Mouse (Mus musculus) CH12.LX (cell line): ENCODE data around the gene Eva1b.

Experiments used
- CTCF ChIP-seq, 2 experiments: IDR thresholded peaks in 1 of 2; conservative IDR thresholded peaks in 1 of 2; 2 replicates each; pipeline ENCODE4 v1.5.1; 2011 to 2012; ENCODE audit warnings: low read depth in 2 of 2, low read length in 2 of 2, improper control_type of control experiment in 1 of 2, inconsistent platforms in 1 of 2, mild to moderate bottlenecking in 1 of 2, moderate library complexity in 1 of 2
- EP300 ChIP-seq: IDR thresholded peaks from 2 replicates; pipeline ENCODE4 v1.6.1; 2011; ENCODE audit warnings: low read length, improper control_type of control experiment
- GABPA ChIP-seq: IDR thresholded peaks from 2 replicates; pipeline ENCODE4 v1.6.1; 2012; ENCODE audit warnings: low read depth, low read length, improper control_type of control experiment, inconsistent platforms; ENCODE audit not compliant: insufficient replicate concordance
- POLR2A ChIP-seq: IDR thresholded peaks from 2 replicates; pipeline ENCODE4 v1.6.1; 2011; ENCODE audit warnings: low read depth, mild to moderate bottlenecking, improper control_type of control experiment, low read length
- ZMIZ1 ChIP-seq: IDR thresholded peaks from 2 replicates; pipeline ENCODE4 v1.6.1; 2012; ENCODE audit warnings: low read depth, mild to moderate bottlenecking, inconsistent platforms, low read length, improper control_type of control experiment

DNA sequence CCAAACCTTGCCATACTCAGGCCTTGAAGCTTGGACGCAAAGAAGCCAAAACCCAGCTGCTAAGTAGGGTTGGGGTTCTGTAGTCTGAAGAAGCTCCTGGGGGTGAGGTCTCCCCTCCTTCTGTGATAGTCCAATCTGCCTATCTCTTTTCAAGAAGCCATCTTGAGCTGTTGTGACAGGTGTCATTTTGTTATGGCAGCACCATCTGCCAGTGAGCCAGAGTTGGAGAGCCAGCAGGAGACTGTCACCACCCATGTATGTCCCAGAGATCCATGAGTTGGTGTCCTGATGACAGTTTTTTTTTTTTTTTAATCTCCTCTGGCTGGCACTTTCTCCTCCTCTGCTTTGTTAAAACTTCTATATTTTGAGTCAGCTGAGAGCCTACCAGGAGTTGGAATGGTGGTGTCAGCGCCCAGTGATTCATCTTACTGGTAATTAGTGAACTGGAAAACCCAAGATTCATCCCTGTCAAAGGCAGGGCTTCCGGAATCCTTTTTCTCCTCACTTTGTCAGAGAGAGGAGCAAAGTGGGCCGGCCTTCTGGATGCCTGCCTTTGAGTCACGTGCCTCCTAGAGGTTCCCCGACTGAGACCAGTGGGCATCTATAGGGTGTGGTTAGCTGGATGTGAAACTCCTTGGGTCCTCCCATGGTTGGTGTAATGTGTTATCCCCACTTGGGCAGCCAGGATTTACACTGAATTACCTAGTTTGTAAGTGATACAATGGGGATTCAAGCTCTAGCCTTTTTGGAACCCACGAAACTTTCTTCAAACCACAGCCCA lies 45.3 kb upstream of the Eva1b start:
- no peak for TF ChIP-seq POLR2A
- no peak for TF ChIP-seq CTCF (conservative IDR thresholded peaks at IDR 0.05 in 1 of 2, IDR thresholded peaks at IDR 0.05 in 1 of 2; ENCODE audit: low read depth in 2 of 2, low read length in 2 of 2)
- TF ChIP-seq ZMIZ1: no peak
- TF ChIP-seq GABPA: no peak
- TF ChIP-seq EP300: no peak
